Mouse (Mus musculus) cortical plate, adult 2 months (tissue): ENCODE measurements at regions not wholly inside any gene's neighbourhood (a gene's known extent, or its start where the extent isn't known, plus 50 kb on each side); places are given as distances from the start of the nearest gene placed in this dataset.

Source experiments
- H3K27ac ChIP-seq: fragments of 200-500 bp; 2 replicates; pipeline ENCODE4 v1.5.1; 2012; ENCODE audit warnings: low read length, control low read depth, inconsistent platforms; ENCODE audit not compliant: insufficient read depth
- H3K4me1 ChIP-seq: fragments of 200-500 bp; 2 replicates; pipeline ENCODE4 v1.6.1; 2011; ENCODE audit warnings: low read length; ENCODE audit not compliant: control insufficient read depth, insufficient read depth
- H3K4me3 ChIP-seq: fragments of 200-500 bp; 2 replicates; pipeline ENCODE4 v1.5.1; 2011; ENCODE audit warnings: mild to moderate bottlenecking, low read length, control low read depth; ENCODE audit not compliant: insufficient read depth
- CTCF ChIP-seq: fragments of 200-500 bp; IDR thresholded peaks from 2 replicates; pipeline ENCODE4 v1.5.1; 2011; ENCODE audit warnings: mild to moderate bottlenecking, control low read depth, low read length; ENCODE audit not compliant: insufficient read depth; ENCODE audit errors: extremely low read depth
- POLR2A ChIP-seq: fragments of 200-500 bp; IDR thresholded peaks from 2 replicates; pipeline ENCODE4 v1.6.1; 2011; ENCODE audit warnings: mild to moderate bottlenecking, low read length, control low read depth; ENCODE audit not compliant: insufficient read depth; ENCODE audit errors: extremely low read depth

DNA sequence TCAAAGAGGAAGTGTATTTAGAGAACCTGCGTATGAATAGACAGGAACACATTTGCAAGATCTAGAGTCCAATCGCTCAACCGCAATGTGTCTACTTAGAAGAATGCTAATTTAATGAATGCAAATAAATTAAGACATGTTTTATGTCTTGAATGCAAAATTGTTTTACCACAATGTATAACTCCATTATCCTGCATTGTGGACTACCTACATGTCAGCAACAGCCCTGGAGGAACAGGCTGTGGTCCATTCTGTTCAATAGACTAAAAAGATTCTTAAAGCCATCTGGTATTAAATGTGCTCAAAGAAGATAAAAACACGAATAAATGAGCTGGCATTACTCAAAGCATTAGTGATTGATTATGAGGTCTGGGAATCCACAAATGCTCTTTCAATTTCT, 456.3 kb downstream of the Cenpc1 start:
- H3K4me1 ChIP-seq, result no peaks in the 10 kb centered on the region
- H3K27ac ChIP-seq, result no peak overlapping the region
- TF ChIP-seq CTCF (no peak), POLR2A (no peak)
- no peak overlapping the region for H3K4me3 ChIP-seq

- Histone ChIP-seq H3K4me3 (no peak overlapping the region), H3K27ac (no peak overlapping the region), H3K4me1 (no peaks in the 10 kb centered on the region)
- TF ChIP-seq CTCF (no peak), POLR2A (no peak)
Observed at GRCm38 (mm10) chr5:85598164-85598563, 467.2 kb downstream of the Cenpc1 start.

DNA sequence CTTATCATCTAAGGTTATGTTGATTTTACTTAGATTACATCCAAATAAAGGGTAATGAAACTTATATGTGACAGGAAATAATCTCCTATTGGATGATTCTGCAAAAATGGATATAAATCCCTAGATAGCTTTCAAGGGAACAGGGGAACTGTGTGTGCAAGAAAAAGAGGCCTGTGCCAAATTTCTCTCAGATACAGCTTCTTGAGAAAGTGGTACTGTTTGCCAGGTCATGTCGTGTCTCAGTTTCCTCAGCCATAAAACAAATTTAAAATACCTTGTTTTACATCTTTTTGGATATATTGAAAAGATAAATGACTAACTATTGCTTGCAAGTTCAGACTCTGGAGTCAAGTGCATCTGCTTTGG, 470.3 kb downstream of the Cenpc1 start:
- no peaks in the 10 kb centered on the region for H3K4me1 ChIP-seq
- TF ChIP-seq CTCF, result no peak
- TF ChIP-seq POLR2A, result no peak
- H3K27ac ChIP-seq, result no peak overlapping the region
- no peak overlapping the region for H3K4me3 ChIP-seq

GRCm38 (mm10) chr5:85594413-85595081, 470.8 kb downstream of the Cenpc1 start:
- H3K4me1 ChIP-seq, result no peaks in the 10 kb centered on the region
- H3K27ac ChIP-seq, result no peak overlapping the region
- TF ChIP-seq POLR2A, result no peak
- TF ChIP-seq CTCF, result no peak
- no peak overlapping the region for H3K4me3 ChIP-seq

DNA sequence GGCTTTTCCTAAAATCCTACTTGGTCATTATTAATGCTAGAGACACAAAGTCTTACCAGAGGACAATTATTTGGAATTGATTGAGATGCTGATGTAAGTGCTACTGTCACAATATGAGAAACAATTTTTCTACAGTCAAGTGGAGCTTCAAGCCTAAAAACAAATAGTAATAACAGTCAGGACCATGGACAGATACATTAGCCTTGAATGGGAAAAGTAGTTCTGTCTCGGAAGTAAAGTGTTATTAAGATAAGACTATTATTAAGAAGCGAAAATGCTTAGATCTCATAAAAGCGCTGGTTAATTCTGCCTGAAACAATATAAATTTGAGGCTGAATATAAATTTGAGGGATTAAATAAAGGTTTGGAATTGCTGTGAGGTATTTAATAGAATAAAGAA, 473.1 kb downstream of the Cenpc1 start:
- H3K27ac ChIP-seq, result no peak overlapping the region
- no peaks in the 10 kb centered on the region for H3K4me1 ChIP-seq
- H3K4me3 ChIP-seq, result no peak overlapping the region
- TF ChIP-seq POLR2A (no peak), CTCF (no peak)

GRCm38 (mm10) chr5:85586727-85587126, 478.7 kb downstream of the Cenpc1 start:
- H3K4me3 ChIP-seq, result no peak overlapping the region
- TF ChIP-seq POLR2A (no peak), CTCF (peak; percentile 41)
- no peak overlapping the region for H3K27ac ChIP-seq
- H3K4me1 ChIP-seq, result no peaks in the 10 kb centered on the region

DNA sequence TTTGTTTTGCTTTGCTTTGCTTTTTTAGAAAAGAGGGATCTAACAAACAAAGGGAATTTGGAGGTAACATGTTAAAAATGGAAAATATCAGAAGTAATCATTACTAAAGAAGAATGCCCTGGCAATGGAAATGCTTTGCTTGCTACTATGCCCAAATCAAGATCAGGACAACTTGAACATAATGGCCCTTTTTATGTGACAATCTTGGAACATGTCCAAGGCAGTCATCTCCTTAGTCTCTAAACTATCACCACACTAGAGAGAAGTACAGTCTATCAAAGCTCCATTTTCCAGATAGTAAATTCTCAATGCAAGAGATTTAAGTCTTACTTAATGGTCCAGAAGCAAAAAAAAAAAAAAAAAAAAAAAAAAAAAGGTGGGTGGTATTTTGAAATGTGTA, 492.9 kb downstream of the Cenpc1 start:
- Histone ChIP-seq H3K27ac (no peak overlapping the region), H3K4me1 (peaks cover 1% of the 10 kb centered on the region; the same call in 1 of the 2 replicates), H3K4me3 (no peak overlapping the region)
- TF ChIP-seq POLR2A (no peak), CTCF (no peak)

DNA sequence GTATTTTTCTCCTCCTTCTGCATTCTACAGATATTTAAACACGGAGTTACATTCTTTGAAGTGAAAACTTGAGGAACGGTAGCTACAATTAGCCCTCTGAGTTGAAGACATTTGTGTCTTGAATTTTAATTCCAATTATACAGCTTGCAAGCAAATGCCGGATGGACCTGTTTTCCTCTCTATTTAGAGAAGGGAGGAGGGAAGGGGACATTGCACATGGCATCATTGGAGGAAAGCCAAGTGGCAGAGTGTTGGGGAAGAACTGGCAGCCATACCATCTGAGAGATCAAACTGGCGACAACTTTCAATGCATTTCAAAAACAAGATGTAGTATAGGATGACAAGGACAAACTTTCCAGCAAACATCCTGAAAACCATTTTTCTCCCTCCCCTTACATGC, 493.4 kb downstream of the Cenpc1 start:
- H3K27ac ChIP-seq, result no peak overlapping the region

DNA sequence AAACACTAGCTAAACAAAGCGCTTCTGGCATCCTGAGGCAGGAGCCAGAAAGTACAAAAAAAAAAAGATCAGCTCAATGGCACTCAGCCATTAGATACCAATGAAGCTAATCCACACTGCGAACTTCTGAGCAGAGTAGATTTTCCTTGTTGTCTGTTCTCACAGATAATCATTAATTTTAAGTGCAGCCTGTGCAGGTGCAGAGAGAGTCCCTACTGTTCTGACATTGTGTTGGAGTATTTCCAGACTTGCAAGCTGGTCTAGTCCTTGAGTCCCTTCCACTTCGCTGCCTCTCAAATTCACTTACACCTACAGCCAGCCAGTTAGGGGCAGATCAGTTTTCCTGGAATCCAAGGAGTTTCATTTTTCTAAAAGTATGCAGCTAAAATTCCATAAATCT, 494.0 kb downstream of the Cenpc1 start:
- Histone ChIP-seq H3K4me1 (peaks cover 1% of the 10 kb centered on the region; the same call in 1 of the 2 replicates), H3K27ac (no peak overlapping the region), H3K4me3 (no peak overlapping the region)
- TF ChIP-seq CTCF, result no peak
- no peak for TF ChIP-seq POLR2A

More for the DNA sequence above, 493.4 kb downstream of the Cenpc1 start:
- peaks cover 1% of the 10 kb centered on the region; the same call in 1 of the 2 replicates for H3K4me1 ChIP-seq
- H3K4me3 ChIP-seq, result no peak overlapping the region
- no peak for TF ChIP-seq POLR2A
- TF ChIP-seq CTCF, result no peak

- H3K27ac ChIP-seq, result no peak overlapping the region
- no peaks in the 10 kb centered on the region for H3K4me1 ChIP-seq
- TF ChIP-seq POLR2A, result no peak
- TF ChIP-seq CTCF, result no peak
Observed at GRCm38 (mm10) chr5:85536329-85536728, 529.1 kb downstream of the Cenpc1 start.

More at GRCm38 (mm10) chr5:85536329-85536728, 529.1 kb downstream of the Cenpc1 start:
- no peak overlapping the region for H3K4me3 ChIP-seq
